Mouse (Mus musculus): ENCODE results near the gene Olfr1178.

Olfr1178 gene

GRCm38 (mm10) chr2:88386762-88387161 lies at the start of gene Olfr1178:
Olfr1178 (plus strand) TSS chr2:88387062.
- DNase-seq (ENCODE audit: low read depth, low spot score): no peak

GRCm38 (mm10) chr2:88346392-88346791 lies 40.5 kb upstream of the Olfr1178 start, which contains the start of gene Olfr1177-ps:
Olfr1177-ps (minus strand) TSS chr2:88346492.
- no peak for DNase-seq (ENCODE audit: low read depth, low spot score)

DNA sequence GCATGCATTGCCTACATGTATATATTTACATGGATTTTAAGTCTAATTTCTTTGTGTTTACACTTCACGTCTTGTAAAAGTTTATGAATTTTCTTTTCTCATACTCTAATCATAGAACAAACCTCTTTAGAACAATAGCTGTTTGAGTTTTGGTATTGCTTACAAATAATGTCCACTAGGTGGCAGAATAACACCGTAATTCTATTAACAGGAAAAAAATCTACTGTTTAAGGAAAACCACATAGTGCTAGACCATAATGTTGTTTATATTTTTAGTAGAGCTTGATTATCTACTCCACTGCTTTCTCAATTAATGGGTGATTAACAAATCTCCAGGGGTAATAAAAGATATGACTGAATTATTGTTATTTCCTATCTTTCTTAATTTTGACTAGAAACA lies 30.6 kb upstream of the Olfr1178 start:
- no peak for DNase-seq (ENCODE audit: low read depth, low spot score)

DNA sequence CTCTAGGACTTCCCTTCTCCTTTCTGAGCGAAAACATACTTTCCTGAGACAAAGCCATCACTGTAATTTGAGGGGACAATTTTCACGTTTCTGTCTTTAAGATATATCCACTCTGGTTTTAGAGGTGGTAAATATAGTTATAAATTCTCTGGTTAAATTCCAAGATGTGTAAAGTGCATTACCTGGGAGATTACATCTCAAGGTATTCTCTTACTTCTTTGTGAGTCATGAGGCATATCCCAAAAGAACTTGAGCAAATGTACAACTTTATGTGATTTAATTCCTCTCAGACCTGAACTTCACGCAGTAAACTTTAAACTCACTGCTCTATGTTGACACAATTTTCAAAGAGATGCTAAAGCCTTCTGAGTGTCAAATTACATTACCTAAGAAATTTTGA lies 19.5 kb downstream of the Olfr1178 start, which contains the start of gene Olfr1179:
Gene Olfr1179, minus strand, starts transcription at position 101 of the 400 bp plus-strand sequence.
- no peak for DNase-seq (ENCODE audit: low read depth, low spot score)

- DNase-seq (ENCODE audit: low read depth, low spot score): no peak
Observed at GRCm38 (mm10) chr2:88419051-88419450, 32.2 kb downstream of the Olfr1178 start, which contains the start of gene Olfr1180. Olfr1180 (minus strand) TSS chr2:88419151.

DNA sequence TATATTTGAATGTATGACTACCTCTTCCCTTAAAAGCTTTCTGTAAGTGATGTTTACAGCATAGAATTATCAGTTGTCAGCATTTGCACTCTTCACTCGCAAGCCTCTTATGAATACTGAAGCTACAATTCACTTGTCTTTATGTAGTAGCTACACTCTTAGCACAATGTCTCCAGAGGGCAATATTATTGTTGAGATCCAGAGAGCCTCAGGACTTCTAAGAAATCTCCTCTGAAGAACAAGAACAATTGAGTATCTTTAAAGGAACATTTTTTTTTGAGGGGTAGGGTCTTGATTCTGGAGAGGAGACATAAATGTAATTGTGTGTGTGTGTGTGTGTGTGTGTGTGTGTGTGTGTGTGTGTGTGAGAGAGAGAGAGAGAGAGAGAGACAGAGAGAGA lies 39.2 kb downstream of the Olfr1178 start, which contains the start of gene Olfr1181:
Gene Olfr1181, minus strand, starts transcription at position 101 of the 400 bp plus-strand sequence.
- DNase-seq (ENCODE audit: low read depth, low spot score): no peak

DNA sequence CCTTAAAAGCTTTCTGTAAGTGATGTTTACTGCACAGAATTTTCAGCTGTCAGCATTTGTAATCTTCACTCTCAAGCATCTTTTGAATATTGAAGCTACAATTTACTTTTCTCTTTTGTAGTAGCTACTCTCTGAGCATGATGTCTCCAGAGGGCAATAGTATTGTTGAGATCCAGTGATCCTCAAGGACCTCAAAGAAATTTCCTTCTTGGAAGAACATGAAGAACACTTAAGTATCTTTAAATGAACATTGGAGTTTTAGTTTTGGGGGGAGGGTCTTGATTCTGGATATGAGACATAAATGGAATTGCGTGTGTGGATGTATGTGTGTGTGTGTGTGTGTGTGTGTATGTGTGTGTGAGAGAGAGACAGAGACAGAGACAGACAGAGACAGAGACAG lies 62.2 kb downstream of the Olfr1178 start, which contains the start of gene Gm13757:
Gene Gm13757, minus strand, starts transcription at position 101 of the 400 bp plus-strand sequence.
- no peak for DNase-seq (ENCODE audit: low read depth, low spot score)
